Mouse (Mus musculus): ENCODE measurements around the gene Klf16. TPM values are rescaled to one million over a fixed set of nuclear protein-coding genes. Genes with fewer than 3 reads are reported as not detected.
"Not testable (repeated sequence)": the region's sequence is repeated elsewhere in the genome, so short reads cannot be mapped to it uniquely, and the experiment has no call there.

Gene Klf16
- total and polyA plus RNA-seq, 2 experiments from 2014 or later = 8.6 to 16.6 TPM

DNA sequence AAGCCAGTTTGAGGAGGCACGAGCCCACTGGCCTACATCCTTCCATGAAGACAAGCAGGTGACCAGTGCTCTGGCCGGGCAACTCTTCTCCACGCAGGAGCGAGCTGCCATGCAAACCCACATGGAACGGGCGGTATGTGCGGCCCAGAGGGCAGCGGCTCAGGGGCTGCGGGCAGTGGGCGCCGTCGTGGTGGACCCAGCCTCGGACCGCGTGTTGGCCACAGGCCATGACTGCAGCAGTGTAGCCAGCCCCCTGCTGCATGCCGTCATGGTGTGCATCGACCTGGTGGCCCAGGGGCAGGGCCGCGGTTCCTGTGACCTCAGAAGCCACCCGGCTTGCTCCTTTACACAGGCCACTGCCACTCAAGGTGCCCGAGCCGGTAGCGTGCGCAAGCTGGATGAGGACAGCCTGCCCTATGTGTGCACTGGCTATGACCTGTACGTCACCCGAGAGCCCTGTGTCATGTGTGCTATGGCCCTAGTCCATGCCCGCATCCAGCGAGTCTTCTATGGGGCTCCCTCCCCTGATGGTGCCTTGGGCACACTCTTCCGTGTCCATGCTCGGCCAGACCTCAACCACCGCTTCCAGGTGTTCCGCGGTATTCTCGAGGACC lies 29.7 kb upstream of the Klf16 start:
- H3K4me1 ChIP-seq (ENCODE audit: insufficient read depth, low read length) = peaks cover 14% of the 10 kb centered on the region
- H3K36me3 ChIP-seq (ENCODE audit: insufficient read depth, low read length) = peaks cover 30% of the 10 kb centered on the region
- no peak overlapping the region for H3K27ac ChIP-seq
- no peak overlapping the region for H3K9ac ChIP-seq (replicated peaks; ENCODE audit: low read length)
- DNase-seq (ENCODE audit: low spot score) (no peak), ATAC-seq (no peak)
- H3K4me3 ChIP-seq (ENCODE audit: low read length) = no peak overlapping the region
- WGBS = 94% methylated on average over 34 of the region's 34 CpGs
- no peak overlapping the region for H3K4me2 ChIP-seq (ENCODE audit: low read depth, low read length)
- no peak for TF ChIP-seq CTCF (IDR thresholded peaks at IDR 0.05; ENCODE audit: low read depth)
- no peaks in the 10 kb centered on the region for H3K27me3 ChIP-seq (ENCODE audit: insufficient read depth, low read length)
- H3K9me3 ChIP-seq (ENCODE audit: low read length) = no peaks in the 10 kb centered on the region

DNA sequence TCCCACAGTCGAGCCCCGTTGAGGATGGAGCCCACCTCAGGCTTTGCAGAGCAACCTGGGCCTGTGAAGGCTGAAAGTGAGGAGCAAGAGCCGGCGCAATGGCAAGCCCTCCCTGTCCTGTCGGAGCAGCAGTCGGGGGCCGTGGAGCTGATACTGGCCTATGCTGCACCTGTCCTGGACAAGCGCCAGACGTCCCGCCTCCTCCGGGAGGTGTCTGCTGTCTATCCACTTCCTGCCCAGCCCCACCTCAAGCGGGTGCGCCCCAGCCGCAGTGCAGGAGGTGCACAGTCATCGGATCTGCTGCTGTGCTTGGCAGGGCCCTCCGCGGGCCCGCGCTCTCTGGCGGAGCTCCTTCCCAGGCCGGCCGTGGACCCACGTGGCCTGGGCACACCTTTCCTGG lies 29.2 kb upstream of the Klf16 start:
- Histone ChIP-seq H3K4me2 (ENCODE audit: low read depth, low read length) (no peak overlapping the region), H3K9me3 (ENCODE audit: low read length) (no peaks in the 10 kb centered on the region), H3K4me3 (ENCODE audit: low read length) (no peak overlapping the region), H3K27ac (no peak overlapping the region), H3K4me1 (ENCODE audit: insufficient read depth, low read length) (peaks cover 14% of the 10 kb centered on the region), H3K9ac (replicated peaks; ENCODE audit: low read length) (no peak overlapping the region), H3K36me3 (ENCODE audit: insufficient read depth, low read length) (peaks cover 30% of the 10 kb centered on the region), H3K27me3 (ENCODE audit: insufficient read depth, low read length) (no peaks in the 10 kb centered on the region)
- no peak for TF ChIP-seq CTCF (IDR thresholded peaks at IDR 0.05; ENCODE audit: low read depth)
- no peak for DNase-seq (ENCODE audit: low spot score)
- no peak for ATAC-seq
- 91% methylated on average over 22 of the region's 23 CpGs for WGBS

DNA sequence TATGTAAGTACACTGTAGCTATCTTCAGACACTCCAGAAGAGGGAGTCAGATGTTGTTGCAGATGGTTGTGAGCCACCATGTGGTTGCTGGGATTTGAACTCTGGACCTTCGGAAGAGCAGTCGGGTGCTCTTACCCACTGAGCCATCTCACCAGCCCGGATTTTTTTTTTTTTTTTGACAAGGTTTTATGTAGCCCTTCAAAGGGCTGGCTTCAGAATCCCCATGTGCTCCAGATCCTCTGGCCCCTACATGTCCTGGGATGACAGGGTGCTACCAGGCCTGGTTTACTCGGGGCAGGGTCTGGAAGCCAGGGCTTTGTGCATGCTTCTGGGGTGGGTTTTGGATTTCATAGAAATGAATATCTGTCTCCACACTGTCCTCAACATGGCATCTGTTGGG lies 28.6 kb upstream of the Klf16 start, which contains the start of gene Gm49322:
Gm49322 (plus strand) TSS at position 301 of the 400 bp plus-strand sequence.
- 72% methylated on average over 2 of the region's 4 CpGs for WGBS
- H3K27me3 ChIP-seq (ENCODE audit: insufficient read depth, low read length); H3K4me2 ChIP-seq (ENCODE audit: low read depth, low read length); H3K27ac ChIP-seq; H3K9ac ChIP-seq (replicated peaks; ENCODE audit: low read length); H3K9me3 ChIP-seq (ENCODE audit: low read length); ATAC-seq; H3K4me3 ChIP-seq (ENCODE audit: low read length); DNase-seq (ENCODE audit: low spot score): not testable (repeated sequence)
- Histone ChIP-seq H3K36me3 (ENCODE audit: insufficient read depth, low read length) (peaks cover 30% of the 10 kb centered on the region), H3K4me1 (ENCODE audit: insufficient read depth, low read length) (peaks cover 14% of the 10 kb centered on the region)

DNA sequence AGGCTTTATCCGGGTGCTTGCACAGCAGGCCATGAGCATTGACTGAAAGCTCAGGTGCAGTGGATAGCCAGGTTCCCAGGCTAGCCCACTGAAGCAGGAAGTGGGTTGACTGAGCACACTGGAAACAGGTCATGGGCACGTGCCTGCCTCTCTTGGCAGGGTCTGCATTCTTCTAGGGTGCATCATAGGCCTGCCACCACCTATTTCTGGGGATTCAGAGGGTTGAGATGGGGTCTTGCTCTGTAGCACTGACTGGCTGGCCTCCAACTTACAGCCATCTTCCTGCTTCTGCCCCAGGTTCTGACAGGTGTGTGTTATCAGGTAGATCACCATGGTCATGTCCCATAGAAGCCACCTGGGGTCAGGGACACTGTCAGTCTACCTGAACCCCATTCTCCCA lies 27.9 kb upstream of the Klf16 start:
- Histone ChIP-seq H3K27me3 (ENCODE audit: insufficient read depth, low read length) (no peaks in the 10 kb centered on the region), H3K4me3 (ENCODE audit: low read length) (no peak overlapping the region), H3K36me3 (ENCODE audit: insufficient read depth, low read length) (peaks cover 30% of the 10 kb centered on the region), H3K4me2 (ENCODE audit: low read depth, low read length) (no peak overlapping the region), H3K4me1 (ENCODE audit: insufficient read depth, low read length) (peaks cover 14% of the 10 kb centered on the region), H3K9ac (replicated peaks; ENCODE audit: low read length) (no peak overlapping the region), H3K9me3 (ENCODE audit: low read length) (no peaks in the 10 kb centered on the region), H3K27ac (no peak overlapping the region)
- no peak for TF ChIP-seq CTCF (IDR thresholded peaks at IDR 0.05; ENCODE audit: low read depth)
- no peak for ATAC-seq
- WGBS = 86% methylated on average over 2 of the region's 2 CpGs
- DNase-seq (ENCODE audit: low spot score) = no peak

DNA sequence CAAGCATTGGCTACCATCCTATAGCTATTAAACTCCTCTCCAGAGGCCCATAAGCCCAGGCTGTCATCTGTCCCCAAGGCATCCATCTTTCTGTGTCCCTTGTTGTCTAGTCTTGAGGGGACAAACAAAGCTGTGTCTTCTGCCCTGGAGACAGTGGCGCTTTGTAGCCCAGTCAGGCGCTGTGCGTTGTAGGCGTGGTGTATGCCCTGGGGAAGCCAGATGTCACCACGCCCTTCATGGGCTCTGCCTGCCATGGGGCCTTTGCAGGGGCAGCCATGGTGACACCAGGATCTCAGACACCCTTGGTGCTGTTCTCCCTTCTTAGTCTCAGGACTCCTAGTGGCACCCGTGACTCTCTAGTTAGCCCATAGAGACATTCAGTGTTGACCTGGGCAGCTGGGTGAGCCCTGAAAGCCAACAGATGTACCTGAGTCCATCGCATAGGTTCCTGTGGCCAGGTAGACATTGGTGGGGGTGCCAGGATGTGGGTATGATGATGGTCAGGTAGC lies 26.9 kb upstream of the Klf16 start:
- Histone ChIP-seq H3K27me3 (ENCODE audit: insufficient read depth, low read length) (no peaks in the 10 kb centered on the region), H3K4me3 (ENCODE audit: low read length) (peak overlapping the region; percentile 75; the same call in 1 of the 2 replicates), H3K9ac (replicated peaks; ENCODE audit: low read length) (0 out of 2 replicates have a peak overlapping the region, but pooled peaks have one; percentile 65), H3K4me1 (ENCODE audit: insufficient read depth, low read length) (peaks cover 14% of the 10 kb centered on the region), H3K4me2 (ENCODE audit: low read depth, low read length) (peak overlapping the region; percentile 89), H3K36me3 (ENCODE audit: insufficient read depth, low read length) (peaks cover 28% of the 10 kb centered on the region), H3K9me3 (ENCODE audit: low read length) (no peaks in the 10 kb centered on the region), H3K27ac (peak overlapping the region; percentile 91; the same call in 1 of the 2 replicates)
- 85% methylated on average over 7 of the region's 7 CpGs for WGBS
- ATAC-seq (no peak), DNase-seq (ENCODE audit: low spot score) (no peak)
- no peak for TF ChIP-seq CTCF (IDR thresholded peaks at IDR 0.05; ENCODE audit: low read depth)

DNA sequence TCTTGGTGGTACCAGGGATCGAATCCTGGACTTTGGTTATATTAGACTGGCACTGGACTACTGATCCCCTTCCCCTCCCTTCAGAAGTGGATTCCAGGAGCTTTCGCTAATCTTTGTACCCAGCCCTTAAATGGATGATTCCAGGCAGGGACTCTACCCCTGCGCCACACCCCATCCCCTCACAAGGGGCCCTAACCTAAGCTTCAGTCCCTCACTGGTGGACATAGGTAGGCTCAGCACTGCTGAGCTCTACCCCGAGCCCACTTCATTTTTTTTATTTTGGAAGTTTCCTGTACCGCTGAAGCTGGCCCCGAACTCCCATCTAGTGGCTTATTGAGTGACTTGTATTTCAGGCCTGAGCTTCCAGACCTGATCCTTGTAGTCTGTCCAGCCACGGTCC lies 26.2 kb upstream of the Klf16 start:
- Histone ChIP-seq H3K4me1 (ENCODE audit: insufficient read depth, low read length) (peaks cover 14% of the 10 kb centered on the region), H3K4me3 (ENCODE audit: low read length) (peak overlapping the region; percentile 75), H3K9me3 (ENCODE audit: low read length) (no peaks in the 10 kb centered on the region), H3K9ac (replicated peaks; ENCODE audit: low read length) (peak overlapping the region; percentile 65), H3K27me3 (ENCODE audit: insufficient read depth, low read length) (no peaks in the 10 kb centered on the region), H3K36me3 (ENCODE audit: insufficient read depth, low read length) (peaks cover 21% of the 10 kb centered on the region), H3K4me2 (ENCODE audit: low read depth, low read length) (peak overlapping the region; percentile 89), H3K27ac (peak overlapping the region; percentile 91)
- DNase-seq (ENCODE audit: low spot score) = no peak
- no peak for ATAC-seq
- no peak for TF ChIP-seq CTCF (IDR thresholded peaks at IDR 0.05; ENCODE audit: low read depth)
- 37% methylated on average over 7 of the region's 7 CpGs for whole genome bisulfite sequencing

DNA sequence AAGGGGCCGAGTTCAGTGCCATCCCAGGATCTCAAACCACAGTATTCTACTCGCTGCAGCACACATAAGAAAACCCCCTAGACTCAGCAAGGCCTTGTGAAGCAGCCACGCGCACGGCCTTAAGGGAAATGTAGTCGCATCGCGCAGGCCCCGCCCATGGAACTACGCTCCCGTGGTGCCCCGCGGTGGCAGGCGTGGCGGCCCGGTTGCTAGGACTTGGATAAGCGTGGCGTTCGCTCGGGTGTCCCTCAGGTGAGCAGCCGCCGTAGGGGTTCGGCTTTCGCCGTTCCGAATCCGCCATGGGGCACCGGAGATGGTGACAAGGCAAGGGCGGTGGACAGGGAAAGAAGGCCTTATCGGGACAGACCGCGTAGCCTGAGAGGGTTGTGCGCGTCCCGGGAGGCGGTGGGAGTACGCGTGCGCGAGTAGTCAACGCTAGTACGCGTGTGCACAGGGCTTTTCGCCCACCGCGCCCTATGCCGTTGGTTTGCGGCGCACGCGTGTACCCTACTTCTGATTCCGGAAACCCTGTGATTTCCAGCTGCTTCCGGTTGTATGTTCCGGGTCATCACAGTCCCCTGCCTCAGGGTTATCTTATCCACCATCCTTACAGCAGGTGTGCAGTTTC lies 25.7 kb upstream of the Klf16 start, which contains the start of the genes Scamp4 and Adat3:
Scamp4 (plus strand) TSS at position 175 of the 628 bp plus-strand sequence.
Adat3 (plus strand) TSS at position 183 of the 628 bp plus-strand sequence.
- Histone ChIP-seq H3K4me1 (ENCODE audit: insufficient read depth, low read length) (peaks cover 14% of the 10 kb centered on the region), H3K4me2 (ENCODE audit: low read depth, low read length) (peak within 1 kb of the TSS; percentile 89), H3K4me3 (ENCODE audit: low read length) (peak within 1 kb of the TSS; percentile 75), H3K9me3 (ENCODE audit: low read length) (no peaks in the 10 kb centered on the region), H3K27ac (peak within 1 kb of the TSS; percentile 91), H3K27me3 (ENCODE audit: insufficient read depth, low read length) (no peaks in the 10 kb centered on the region), H3K9ac (replicated peaks; ENCODE audit: low read length) (peak within 1 kb of the TSS; percentile 65), H3K36me3 (ENCODE audit: insufficient read depth, low read length) (peaks cover 16% of the 10 kb centered on the region)
- peak; percentile 98 for DNase-seq (ENCODE audit: low spot score)
- under 1% methylated on average over 53 of the region's 54 CpGs for WGBS
- ATAC-seq = peak; percentile 97
- TF ChIP-seq CTCF (IDR thresholded peaks at IDR 0.05; ENCODE audit: low read depth) = no peak
